ENCODE assay signal across 8 mouse cellular contexts in the genomic region with DNA sequence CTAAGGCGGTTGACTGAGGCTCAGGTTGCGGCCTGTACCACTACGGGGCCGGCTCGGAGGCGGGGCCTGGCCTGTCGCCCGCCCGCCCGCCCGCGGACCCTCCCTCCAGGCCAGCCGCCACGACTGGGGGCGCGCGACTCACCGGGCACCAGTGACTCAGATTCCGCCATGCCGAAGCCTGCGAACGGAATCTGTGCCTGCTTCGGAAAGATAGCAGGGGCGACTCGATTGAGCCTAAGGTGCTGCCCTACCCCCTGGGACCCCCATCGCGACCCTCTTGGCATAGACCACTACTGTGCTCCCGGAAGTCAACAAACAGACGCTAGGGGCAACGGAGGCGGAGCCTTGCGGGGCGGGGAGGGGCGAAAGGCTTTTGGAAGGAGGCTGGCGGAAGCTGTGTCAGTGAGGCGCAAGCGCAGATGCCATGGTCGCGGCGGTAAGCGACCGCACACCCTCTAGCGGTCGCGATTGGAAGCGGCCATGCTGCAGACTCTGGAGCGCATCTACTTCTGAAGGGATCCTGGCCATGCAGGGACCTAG. TPM values are rescaled to one million over a fixed set of nuclear protein-coding genes. Genes with fewer than 3 reads are reported as not detected.
DNase-seq lines count a peak whose midpoint lies in the region; ATAC-seq and TF ChIP-seq lines count a peak whose summit lies in the region.

A gene (minus strand): TSS at position 511 of the 540 bp plus-strand sequence.

- in situ Hi-C loops in Patski (cut with MboI; ENCODE audit: low pct_unique_long_range_greater_than_20kb) = loop anchor here (25.0 kb wide), 1 partner anchor 554 kb away; a partner anchor contains a TSS

- no peak for TF ChIP-seq EP300 in lung, postnatal 0 days (IDR thresholded peaks at IDR 0.05)

- DNase-seq in Patski (ENCODE audit: low read depth, low spot score) = no peak
- peak; percentile 95 to 96 for DNase-seq in cerebellum, postnatal 10 days
- DNase-seq in frontal cortex, adult 2 months (ENCODE audit: extremely low spot score in 1 of 2, low spot score in 1 of 2) = peak; percentile 77 to 86
- peak; percentile 91 for DNase-seq in hindbrain, embryonic 11.5 days (ENCODE audit: low spot score)
- peak; percentile 84 to 89 for DNase-seq in layer of hippocampus, postnatal 10 days (ENCODE audit: low spot score in 2 of 2)
- DNase-seq in lung, postnatal 0 days (ENCODE audit: low spot score) = peak; percentile 91
- DNase-seq in ovary, postnatal 10 days (ENCODE audit: low spot score) = peak; percentile 65
- DNase-seq in thymus, postnatal 0 days (ENCODE audit: low spot score) = peak; percentile 91

- 12% methylated on average over 33 of the region's 47 CpGs for WGBS in hindbrain, embryonic 11.5 days
- 16% methylated on average over 44 of the region's 47 CpGs for WGBS in lung, postnatal 0 days

- CTCF ChIA-PET in Patski (lab: Charles Lee) = no interaction called here

- peaks cover 37% of the 10 kb centered on the region for H3K27me3 ChIP-seq in Patski
- no peaks in the 10 kb centered on the region for H3K27me3 ChIP-seq in hindbrain, embryonic 11.5 days (ENCODE audit: control insufficient read depth, insufficient read depth, low read length)
- H3K27me3 ChIP-seq in lung, postnatal 0 days (replicated peaks; ENCODE audit: insufficient read depth, low read length) = no peaks in the 10 kb centered on the region

- peak; percentile 95 for ATAC-seq in Patski
- ATAC-seq in hindbrain, embryonic 11.5 days (ENCODE audit: low FRiP score) = peak; percentile 99
- ATAC-seq in lung, postnatal 0 days = peak; percentile 97

- no peaks in the 10 kb centered on the region for H3K9me3 ChIP-seq in hindbrain, embryonic 11.5 days (ENCODE audit: control insufficient read depth, low read length)
- H3K9me3 ChIP-seq in lung, postnatal 0 days (ENCODE audit: low read length) = no peaks in the 10 kb centered on the region

- H3K4me2 ChIP-seq in hindbrain, embryonic 11.5 days (replicated peaks; ENCODE audit: low read depth, low read length) = peak within 1 kb of the TSS; percentile 36
- H3K4me2 ChIP-seq in lung, postnatal 0 days (replicated peaks; ENCODE audit: low read depth, low read length) = peak within 1 kb of the TSS; percentile 42

- peak within 1 kb of the TSS; percentile 63 for H3K9ac ChIP-seq in hindbrain, embryonic 11.5 days (ENCODE audit: low read depth, low read length)
- peak within 1 kb of the TSS; percentile 68 for H3K9ac ChIP-seq in lung, postnatal 0 days (replicated peaks; ENCODE audit: low read depth)

- TF ChIP-seq CTCF in Patski (IDR thresholded peaks at IDR 0.05) = peak; percentile 78
- peak; percentile 81 for TF ChIP-seq CTCF in lung, postnatal 0 days (IDR thresholded peaks at IDR 0.05)

- H3K36me3 ChIP-seq in hindbrain, embryonic 11.5 days (ENCODE audit: control insufficient read depth, insufficient read depth, low read length) = no peaks in the 10 kb centered on the region
- no peaks in the 10 kb centered on the region for H3K36me3 ChIP-seq in lung, postnatal 0 days (ENCODE audit: insufficient read depth, low read length)

- H3K27ac ChIP-seq in hindbrain, embryonic 11.5 days (ENCODE audit: low read depth, low read length) = no peak within 1 kb of the TSS
- peak within 1 kb of the TSS; percentile 91 for H3K27ac ChIP-seq in lung, postnatal 0 days (ENCODE audit: low read length)

- H3K4me3 ChIP-seq in hindbrain, embryonic 11.5 days (ENCODE audit: low read depth, low read length) = peak within 1 kb of the TSS; percentile 50
- peak within 1 kb of the TSS; percentile 50 for H3K4me3 ChIP-seq in lung, postnatal 0 days (ENCODE audit: low read depth, low read length)

- POLR2A ChIA-PET in Patski (lab: Charles Lee) = no interaction called here

- no peaks in the 10 kb centered on the region for H3K4me1 ChIP-seq in hindbrain, embryonic 11.5 days (replicated peaks; ENCODE audit: control insufficient read depth, insufficient read depth, low read length)
- H3K4me1 ChIP-seq in lung, postnatal 0 days (ENCODE audit: insufficient read depth, low read depth, low read length) = no peaks in the 10 kb centered on the region

RNA-seq across cellular contexts. Expression of the gene that starts here (rescaled TPM):
- 16.4 TPM for polyA plus RNA-seq in Patski (2021)
- 16.7 and 17.2 TPM in 2 replicates for polyA plus RNA-seq in frontal cortex, adult 2 months (2012; rRNA removed)
- polyA plus RNA-seq in hindbrain, embryonic 11.5 days (2014; fragmentation: Nextera tagmentation; extraction: Ambion mirVana) = 40.7 and 41.6 TPM in 2 replicates
- 10 to 100 TPM; 22.1 to 23.8 TPM for total RNA-seq in layer of hippocampus, postnatal 10 days (2021)
- polyA plus RNA-seq in lung, postnatal 0 days (2015; fragmentation: Nextera tagmentation; extraction: Ambion mirVana) = 8.0 and 8.9 TPM in 2 replicates
- 13.3 and 13.5 TPM in 2 replicates for polyA plus RNA-seq in thymus, postnatal 0 days (2015; fragmentation: Nextera tagmentation; extraction: Ambion mirVana)
